In the genomic region with DNA sequence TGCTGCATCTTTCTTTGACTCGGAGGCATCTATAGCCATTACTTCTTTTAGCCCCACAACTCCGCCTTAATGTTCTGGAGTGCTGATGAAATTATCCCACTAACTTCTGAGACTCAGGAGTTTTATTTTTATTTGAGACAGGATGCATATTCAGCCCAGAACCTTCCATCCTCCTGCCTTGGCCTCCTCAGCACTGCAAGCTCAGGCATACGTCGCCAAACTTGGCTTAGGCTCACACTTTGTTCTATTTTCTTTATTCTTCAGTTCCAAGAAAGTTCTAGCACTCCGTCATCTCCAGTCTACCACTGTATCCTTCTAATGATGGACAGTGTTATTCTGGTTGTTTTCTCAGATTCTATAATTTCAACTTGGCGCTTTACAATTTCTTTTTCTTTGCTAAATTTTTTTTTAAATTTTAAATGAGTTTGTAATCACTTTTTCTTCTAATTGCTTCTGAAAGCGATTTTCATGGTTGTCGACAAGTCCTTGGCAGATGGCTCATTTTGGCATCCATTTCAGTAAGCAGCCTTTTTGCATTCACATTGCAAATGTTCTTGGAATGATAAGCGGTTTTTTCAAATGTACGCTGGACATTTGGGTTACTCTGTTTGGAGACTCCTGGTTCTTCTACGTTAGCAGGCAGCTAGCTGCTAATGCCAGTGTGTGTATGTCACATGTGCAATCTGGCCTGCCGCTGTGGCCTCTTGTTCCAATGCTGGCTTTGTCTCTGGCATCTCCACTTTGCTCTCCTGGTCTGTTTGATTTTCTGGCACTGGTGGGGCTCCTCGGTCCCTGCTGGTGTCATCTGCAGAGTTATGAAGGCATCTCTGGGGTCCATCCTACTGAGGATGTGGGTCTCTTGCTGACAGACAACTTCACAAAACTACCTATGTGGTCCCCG, we compare ENCODE assay signal across 8 mouse cellular contexts. TPM values are rescaled to one million over a fixed set of nuclear protein-coding genes. Genes with fewer than 3 reads are reported as not detected.
DNase-seq lines count a peak whose midpoint lies in the region; ATAC-seq lines count a peak whose summit lies in the region.

No protein-coding gene starts in this region.

- no peak for ATAC-seq in heart, embryonic 15.5 days (replicated peaks; ENCODE audit: insufficient number of reproducible peaks, insufficient read depth, low FRiP score, low read depth)
- ATAC-seq in erythroblast, adult 5-6 weeks (replicated peaks; ENCODE audit: low FRiP score, poor library complexity, severe bottlenecking): no peak

- H3K4me2 ChIP-seq in heart, embryonic 15.5 days: no peak overlapping the region

- DNase-seq in heart, postnatal 36 days: no peak
- peak; percentile 34 for DNase-seq in lung, postnatal 10 days
- DNase-seq in lung, postnatal 14 days: no peak
- peak; percentile 75 for DNase-seq in cerebellum, adult 9-11 months
- peak; percentile 69 for DNase-seq in left cerebral cortex, postnatal 4 days
- DNase-seq in ovary, postnatal 36 days (ENCODE audit: low spot score): no peak

- WGBS in heart, embryonic 15.5 days: 84% methylated on average over 14 of the region's 14 CpGs

- H3K9ac ChIP-seq in heart, embryonic 15.5 days: no peak overlapping the region

- H3K4me3 ChIP-seq in heart, embryonic 15.5 days: no peak overlapping the region

- peaks cover 3% of the 10 kb centered on the region; the same call in 1 of the 2 replicates for H3K36me3 ChIP-seq in heart, embryonic 15.5 days

- intact Hi-C loops in heart, postnatal 36 days (cut with DNase I): no loop called here
- intact Hi-C loops in left cerebral cortex, postnatal 4 days (cut with DNase I): loop anchor here (10.0 kb wide), 1 partner anchor 153 kb away; a partner anchor contains a TSS

- H3K27me3 ChIP-seq in heart, embryonic 15.5 days: no peaks in the 10 kb centered on the region

- H3K4me1 ChIP-seq in heart, embryonic 15.5 days (replicated peaks): peaks cover 19% of the 10 kb centered on the region

- H3K27ac ChIP-seq in heart, embryonic 15.5 days: 0 out of 2 replicates have a peak overlapping the region, but pooled peaks have one; percentile 41

- H3K9me3 ChIP-seq in heart, embryonic 15.5 days (replicated peaks): no peaks in the 10 kb centered on the region

RNA-seq across cellular contexts. Expression of a gene that starts 2.4 kb away (rescaled TPM):
- polyA plus RNA-seq in heart, embryonic 15.5 days (2015; fragmentation: Nextera tagmentation; extraction: Ambion mirVana): 10.1 and 12.3 TPM in 2 replicates
- 1 to 10 TPM; 1.5 to 4.4 TPM for total RNA-seq in heart, postnatal 36 days (2021)
- total RNA-seq in left cerebral cortex, postnatal 4 days (2021): 100 to 1,000 TPM; 366 to 388 TPM
- total RNA-seq in erythroblast, adult 5-6 weeks (2015; ENCODE audit: low replicate concordance): 1.0 TPM in 1 of 2 replicates, not detected in the other
- total RNA-seq in erythroblast, adult 5-6 weeks (2017; ENCODE audit: low replicate concordance): not detected in 2 replicates

RNA-seq across cellular contexts. Expression of a gene that starts 2.6 kb away (rescaled TPM):
- 5.0 and 8.5 TPM in 2 replicates for polyA plus RNA-seq in heart, embryonic 15.5 days (2015; fragmentation: Nextera tagmentation; extraction: Ambion mirVana)
- 10 to 100 TPM; 16.0 to 16.2 TPM for total RNA-seq in heart, postnatal 36 days (2021)
- 10 to 100 TPM in 1 of 2 experiments, 1 to 10 TPM in 1; 7.8 to 11.4 TPM for total RNA-seq in left cerebral cortex, postnatal 4 days (2021)
- total RNA-seq in erythroblast, adult 5-6 weeks (2015; ENCODE audit: low replicate concordance): 1.5 and 2.7 TPM in 2 replicates
- 1.4 and 2.8 TPM in 2 replicates for total RNA-seq in erythroblast, adult 5-6 weeks (2017; ENCODE audit: low replicate concordance)

RNA-seq across cellular contexts. Expression of a gene that starts 53.0 kb away (rescaled TPM):
- 32.4 and 38.9 TPM in 2 replicates for polyA plus RNA-seq in heart, embryonic 15.5 days (2015; fragmentation: Nextera tagmentation; extraction: Ambion mirVana)
- 10 to 100 TPM; 48.2 to 50.1 TPM for total RNA-seq in heart, postnatal 36 days (2021)
- 10 to 100 TPM; 77.1 to 81.6 TPM for total RNA-seq in left cerebral cortex, postnatal 4 days (2021)
- total RNA-seq in erythroblast, adult 5-6 weeks (2015; ENCODE audit: low replicate concordance): 13.0 and 18.6 TPM in 2 replicates
- total RNA-seq in erythroblast, adult 5-6 weeks (2017; ENCODE audit: low replicate concordance): 22.7 and 41.7 TPM in 2 replicates

Comparison
In these comparisons a context has a peak if more than half of its experiments do, and no peak if none do; other contexts are left out.
1. DNase-seq: peak in lung, postnatal 10 days (single experiment), cerebellum, adult 9-11 months (single experiment) and left cerebral cortex, postnatal 4 days (single experiment); none in heart, postnatal 36 days (0 of 2), lung, postnatal 14 days (single experiment) and ovary, postnatal 36 days (single experiment).
2. RNA of a gene that starts 2.4 kb away (total RNA-seq): 366 to 388 TPM in left cerebral cortex, postnatal 4 days; 1.5 to 4.4 TPM in heart, postnatal 36 days and 1.0 TPM in erythroblast, adult 5-6 weeks; every median in the first group is over 10 times any median in the second.